ENCODE assay signal across 24 mouse cellular contexts in genomic region chr10:41032811-41033210, GRCm38 (mm10). TPM values are rescaled to one million over a fixed set of nuclear protein-coding genes. Genes with fewer than 3 reads are reported as not detected.
A peak's percentile ranks its signal among the peaks of the same experiment; 100 is the strongest.
DNase-seq lines count a peak whose midpoint lies in the region; ATAC-seq and TF ChIP-seq lines count a peak whose summit lies in the region.
"Had no signal": no experiment of that assay in that cellular context is flagged by ENCODE, and none has a peak within 500 bp of the region (broad histone marks: within the 10 kb centered on the region; RNA-seq: fewer than 3 reads in every experiment).

No protein-coding gene starts in this region.

- DNase-seq in gastrocnemius, adult 18-20 months (ENCODE audit: low spot score), result peak; percentile 4
- DNase-seq in gastrocnemius, postnatal 14 days, result no peak
- no peak for DNase-seq in CH12.LX (ENCODE audit: extremely low read depth)
- DNase-seq in adrenal gland, adult 8-10 months, result peak; percentile 70
- DNase-seq in adrenal gland, postnatal 36 days, result peak; percentile 64 to 79
- no peak for DNase-seq in embryo, embryonic 10 days (ENCODE audit: low spot score)
- DNase-seq: cerebellum, adult 18-20 months; cerebellum, adult 9-11 months; embryo, embryonic 11 days; forebrain, postnatal 0 days; kidney, adult 18-20 months had no signal

- H3K4me2 ChIP-seq in CH12.LX (ENCODE audit: insufficient read depth, low read depth, poor library complexity, severe bottlenecking), result no peak overlapping the region
- H3K4me2 ChIP-seq: forebrain, embryonic 13.5 days; heart, embryonic 12.5 days; hindbrain, embryonic 14.5 days; intestine, embryonic 15.5 days had no signal

- in situ Hi-C loops in CH12.LX (cut with MboI; ENCODE audit: low pct_ligation_motif_present, low pct_unique_long_range_greater_than_20kb, low sequenced_read_pairs), result no loop called here

- no peak overlapping the region for H3K9ac ChIP-seq in CH12.LX (ENCODE audit: insufficient read depth, low read depth)
- H3K9ac ChIP-seq: forebrain, embryonic 13.5 days; forebrain, postnatal 0 days; heart, embryonic 12.5 days; hindbrain, embryonic 14.5 days; intestine, embryonic 15.5 days had no signal

- ATAC-seq in granulocyte monocyte progenitor cell, adult 5-6 weeks (replicated peaks; ENCODE audit: poor library complexity, severe bottlenecking), result no peak
- ATAC-seq: forebrain, embryonic 13.5 days; forebrain, postnatal 0 days; intestine, embryonic 15.5 days had no signal

- H3K4me3 ChIP-seq in CH12.LX (replicated peaks in 1 of 3; ENCODE audit: low read depth in 2 of 3, low read length in 2 of 3, poor library complexity in 1 of 3), result no peak overlapping the region
- H3K4me3 ChIP-seq: forebrain, embryonic 13.5 days; heart, embryonic 12.5 days; hindbrain, embryonic 10.5 days; intestine, embryonic 15.5 days had no signal

- no peaks in the 10 kb centered on the region for H3K27me3 ChIP-seq in CH12.LX (replicated peaks)
- H3K27me3 ChIP-seq: forebrain, embryonic 13.5 days; heart, embryonic 12.5 days; intestine, embryonic 15.5 days had no signal

- intact Hi-C loops in gastrocnemius, postnatal 14 days (cut with DNase I; ENCODE audit: low total_unique reads), result no loop called here

- TF ChIP-seq POLR2A in CH12.LX (IDR thresholded peaks at IDR 0.05; ENCODE audit: low read depth, low read length), result no peak

- TF ChIP-seq CTCF in CH12.LX (conservative IDR thresholded peaks at IDR 0.05 in 1 of 2, IDR thresholded peaks at IDR 0.05 in 1 of 2; ENCODE audit: low read depth in 2 of 2, low read length in 2 of 2), result no peak

- no peak overlapping the region for H3K27ac ChIP-seq in CH12.LX (ENCODE audit: insufficient read depth, low read depth)
- H3K27ac ChIP-seq: forebrain, embryonic 13.5 days; hindbrain, embryonic 10.5 days; hindbrain, embryonic 14.5 days; intestine, embryonic 15.5 days had no signal

- H3K79me2 ChIP-seq in CH12.LX (replicated peaks; ENCODE audit: control insufficient read depth, extremely low read depth, insufficient read depth, poor library complexity, severe bottlenecking), result no peaks in the 10 kb centered on the region

- no peak for TF ChIP-seq RAD21 in CH12.LX (IDR thresholded peaks at IDR 0.05; ENCODE audit: low read depth, low read length)

- H3K36me3 ChIP-seq in CH12.LX (replicated peaks in 1 of 2; ENCODE audit: control insufficient read depth in 1 of 2, insufficient read depth in 1 of 2, low read length in 1 of 2), result no peaks in the 10 kb centered on the region
- H3K36me3 ChIP-seq: heart, embryonic 12.5 days; hindbrain, embryonic 10.5 days; intestine, embryonic 15.5 days had no signal

- H3K9me3 ChIP-seq in CH12.LX (replicated peaks; ENCODE audit: low read length), result no peaks in the 10 kb centered on the region
- H3K9me3 ChIP-seq: forebrain, embryonic 13.5 days; heart, embryonic 12.5 days; hindbrain, embryonic 10.5 days; intestine, embryonic 15.5 days had no signal

- no peak for TF ChIP-seq EP300 in CH12.LX (IDR thresholded peaks at IDR 0.05; ENCODE audit: low read length)

- dilution Hi-C loops in CH12.LX (cut with MboI; ENCODE audit: extremely low pct_ligation_motif_present, extremely low pct_unique_long_range_greater_than_20kb, low sequenced_read_pairs), result no loop called here

- peaks cover 2 to 6% of the 10 kb centered on the region in 2 experiments for H3K4me1 ChIP-seq in CH12.LX (ENCODE audit: control insufficient read depth in 1 of 2, insufficient read depth in 2 of 2)
- H3K4me1 ChIP-seq: heart, embryonic 12.5 days; hindbrain, embryonic 10.5 days; intestine, embryonic 15.5 days had no signal

TF ChIP-seq in CH12.LX, 34 proteins besides CTCF, POLR2A, EP300 and RAD21:
- TF ChIP-seq BHLHE40 (IDR thresholded peaks at IDR 0.05; ENCODE audit: low read depth, low read length), result 0 out of 2 replicates have a peak, but pooled peaks have one; percentile 9
- 0 out of 2 replicates have a peak, but pooled peaks have one; percentile 3 for TF ChIP-seq USF1 (IDR thresholded peaks at IDR 0.05; ENCODE audit: low read depth, low read length)
- no peak for TF ChIP-seq ELF1 (IDR thresholded peaks at IDR 0.05; ENCODE audit: low read depth, low read length)
- TF ChIP-seq TCF12 (IDR thresholded peaks at IDR 0.05; ENCODE audit: low read depth, low read length), result no peak
- TF ChIP-seq CHD1 (IDR thresholded peaks at IDR 0.05; ENCODE audit: low read depth, low read length), result no peak
- no peak for TF ChIP-seq MYC (IDR thresholded peaks at IDR 0.05; ENCODE audit: low read depth, low read length)
- no peak for TF ChIP-seq HCFC1 (IDR thresholded peaks at IDR 0.05; ENCODE audit: low read depth, low read length)

RNA-seq across cellular contexts. Expression of gene Gpr6, which starts 39.3 kb away (rescaled TPM):
- not detected for total RNA-seq in gastrocnemius, adult 18-20 months (2021)
- total RNA-seq in gastrocnemius, postnatal 14 days (2021), result not detected
- total RNA-seq in CH12.LX (2012; rRNA removed), result not detected in 2 replicates
- total RNA-seq in CH12.LX (2014; rRNA removed), result not detected in 2 replicates
- polyA plus RNA-seq in CH12.LX (2012; ENCODE audit: insufficient read length, low read depth), result not detected in 2 replicates
- not detected for total RNA-seq in adrenal gland, adult 8-10 months (2022)
- total RNA-seq in adrenal gland, postnatal 36 days (2021), result not detected
- not detected in 2 replicates for total RNA-seq in granulocyte monocyte progenitor cell, adult 5-6 weeks (2014; fragmentation: Nextera tagmentation)
- total RNA-seq in granulocyte monocyte progenitor cell, adult 5-6 weeks (2017), result not detected in 2 replicates
- total RNA-seq: ES-E14; gastrocnemius, adult 8-10 months; heart, adult 8-10 months; heart, postnatal 25 days had no signal
- polyA plus RNA-seq: embryonic facial prominence, embryonic 14.5 days; gonadal fat pad, adult 2 months; heart, embryonic 12.5 days; heart, embryonic 16.5 days; hindbrain, embryonic 10.5 days; intestine, embryonic 15.5 days had no signal

Comparison
In these comparisons a context has a peak if more than half of its experiments do, and no peak if none do; other contexts are left out.
1. DNase-seq: peak in gastrocnemius, adult 18-20 months (single experiment), adrenal gland, adult 8-10 months (single experiment) and adrenal gland, postnatal 36 days (2 of 2); none in gastrocnemius, postnatal 14 days (single experiment), CH12.LX (single experiment) and embryo, embryonic 10 days (single experiment).